Mouse (Mus musculus) heart, postnatal 36 days (tissue): Measurements from ENCODE around the gene Ppp2r3d. TPM values are rescaled to one million over a fixed set of nuclear protein-coding genes. Genes with fewer than 3 reads are reported as not detected.
A peak's percentile ranks its signal among the peaks of the same experiment; 100 is the strongest.

Source experiments
- DNase-seq, 2 experiments: peaks; one replicate each; pipeline ENCODE4 v3.0.0; 2021 to 2022
- intact Hi-C: fragments of 180-260 bp; cut with DNase I; formaldehyde crosslinking; loops from one replicate; pipeline ENCODE4 v1.15.1; 2025
- total RNA-seq, 2 experiments: library from RNA; stranded (reverse); gene quantifications; 2 replicates each; pipeline ENCODE4 v1.2.3; 2021

The Ppp2r3d gene
- total RNA-seq, 2 experiments from 2014 or later, result 92.0 to 101 TPM

GRCm38 (mm10) chr9:124422427-124422826 lies 54.3 kb downstream of the Ppp2r3d start:
- intact Hi-C loops, result no loop called here
- DNase-seq, result peak in 1 of 2 experiments; percentile 40

GRCm38 (mm10) chr9:124412921-124413320 lies 63.8 kb downstream of the Ppp2r3d start:
- DNase-seq, result no peak
- intact Hi-C loops, result loop anchor here (5.0 kb wide), 2 partner anchors 46 to 61 kb away; no protein-coding TSS in a partner anchor

- no peak for DNase-seq
- intact Hi-C loops, result loop anchor here (5.0 kb wide), 2 partner anchors 44 to 59 kb away; no protein-coding TSS in a partner anchor
These were observed 65.1 kb downstream of the Ppp2r3d start for GRCm38 (mm10) chr9:124411553-124411952.

GRCm38 (mm10) chr9:124408564-124408963 lies 68.1 kb downstream of the Ppp2r3d start:
- intact Hi-C loops, result no loop called here

More at GRCm38 (mm10) chr9:124408564-124408963, 68.1 kb downstream of the Ppp2r3d start:
- DNase-seq, result no peak

Other genes starting within 250 kb of the Ppp2r3d start
- 10 to 100 TPM; 11.6 to 11.7 TPM for gene 2010315B03Rik, start 164.2 kb downstream of the Ppp2r3d start, total RNA-seq
- gene Gm21836, start 16.9 kb upstream of the Ppp2r3d start, total RNA-seq, result not detected